Mouse (Mus musculus) kidney, adult 8-10 months (tissue): ENCODE measurements around the gene Akap11.
"Not testable (repeated sequence)": the region's sequence is repeated elsewhere in the genome, so short reads cannot be mapped to it uniquely, and the experiment has no call there.

Experiments
- DNase-seq, 2 experiments: peaks; one replicate each; pipeline ENCODE4 v3.0.0; 2022

Akap11 gene

DNA sequence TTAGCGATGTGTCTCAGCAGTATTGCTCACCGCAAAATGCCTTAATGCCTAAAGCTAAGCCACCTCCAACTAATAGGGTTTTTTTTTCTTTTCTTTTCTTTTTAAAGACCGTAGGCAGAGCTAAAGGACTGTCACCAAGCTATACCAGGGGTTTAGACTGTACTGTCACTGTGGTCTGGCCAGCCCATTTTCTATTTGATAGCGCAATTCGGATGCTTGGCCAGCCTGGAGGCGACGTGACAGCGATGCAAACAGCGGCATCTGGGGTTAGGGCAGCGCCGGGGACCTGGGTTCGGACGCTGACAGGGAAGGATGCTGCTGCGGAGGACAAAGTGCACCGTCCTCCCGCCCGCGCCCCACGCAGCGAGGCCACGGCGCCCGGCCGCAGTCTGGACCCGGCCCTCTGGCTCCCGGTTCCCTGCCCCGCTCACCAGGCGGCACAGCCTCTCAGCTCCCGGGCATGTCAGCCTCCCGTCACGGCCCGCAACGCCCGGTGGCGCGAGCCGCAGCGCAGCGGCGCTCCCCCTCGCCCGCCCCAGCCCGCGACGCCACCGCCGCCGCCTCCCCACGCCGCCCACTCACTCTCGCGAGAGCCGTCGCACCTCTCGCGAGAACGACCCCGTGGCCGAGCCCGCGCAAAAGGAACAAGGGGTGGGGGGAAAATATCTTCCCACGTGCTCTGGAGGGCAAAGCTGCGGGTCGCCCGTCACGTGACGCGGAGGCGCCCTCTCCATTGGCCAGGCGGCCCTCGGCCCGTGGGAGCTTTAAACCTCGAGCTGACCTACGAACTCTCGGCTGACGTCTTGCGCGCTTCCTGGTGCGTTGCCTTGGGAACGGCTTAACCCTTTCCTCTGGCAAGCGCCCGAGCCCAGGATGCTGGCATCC, at the start of gene Akap11:
Akap11 (minus strand) TSS at position 528 of the 885 bp plus-strand sequence.
- peak; percentile 97 for DNase-seq

DNA sequence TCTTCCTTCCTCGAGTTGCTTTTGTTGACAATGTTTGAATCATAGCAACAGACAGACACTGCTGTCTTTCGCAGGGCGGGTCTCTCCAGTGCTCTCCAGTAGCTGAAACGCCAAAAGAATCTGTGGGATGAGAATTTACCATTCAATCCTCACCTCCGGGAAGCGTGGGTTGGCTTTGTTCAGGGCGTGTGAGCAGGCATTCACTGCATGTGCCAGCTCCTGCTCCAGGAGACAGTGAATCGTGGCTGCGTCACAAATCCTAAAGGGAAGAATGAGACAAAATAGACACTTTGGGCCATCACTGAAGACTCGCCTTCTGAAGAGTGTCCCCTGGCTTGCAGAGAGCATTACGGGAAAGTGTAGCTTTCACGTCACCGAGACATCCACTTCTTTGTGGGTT, 47.6 kb upstream of the Akap11 start:
- no peak for DNase-seq

DNA sequence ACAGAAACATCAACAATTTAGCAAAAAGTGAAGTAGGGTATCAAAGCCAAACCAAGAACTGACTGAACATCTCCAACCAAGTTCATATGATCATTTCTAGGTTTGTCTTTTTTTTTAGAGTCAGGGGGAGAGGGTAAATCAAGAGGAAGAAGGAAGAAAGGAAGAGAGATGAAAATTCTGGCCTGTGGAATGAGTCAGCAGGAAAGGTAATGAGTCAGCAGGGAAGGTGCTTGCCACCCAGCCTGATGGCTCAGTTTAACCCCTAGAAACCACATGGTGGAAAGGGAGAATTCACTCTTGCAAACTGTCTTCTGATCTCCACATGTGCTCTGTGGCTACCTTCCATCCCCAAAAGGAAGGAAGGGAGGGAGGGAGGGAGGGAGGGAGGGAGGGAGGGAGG, 46.6 kb upstream of the Akap11 start:
- DNase-seq = no peak

DNA sequence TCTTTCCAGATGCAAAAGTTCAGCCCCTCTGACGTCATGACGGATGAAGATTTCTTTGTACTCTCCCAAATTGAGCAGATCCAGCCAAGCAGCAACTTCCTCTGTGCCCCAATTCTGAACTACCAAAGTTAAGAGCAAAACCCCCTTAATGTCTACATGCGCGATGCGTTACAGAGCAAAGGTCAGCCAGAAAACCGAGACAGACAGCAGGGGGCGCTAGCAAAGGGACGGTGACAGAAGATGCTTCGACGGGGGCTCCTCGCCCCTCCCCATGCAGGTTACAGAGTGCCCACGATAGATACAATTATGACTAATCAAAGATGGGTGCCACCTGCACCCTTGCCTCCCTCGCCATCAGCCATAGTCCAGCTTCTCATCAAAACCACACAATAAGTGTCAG, 39.3 kb upstream of the Akap11 start:
- DNase-seq = no peak

DNA sequence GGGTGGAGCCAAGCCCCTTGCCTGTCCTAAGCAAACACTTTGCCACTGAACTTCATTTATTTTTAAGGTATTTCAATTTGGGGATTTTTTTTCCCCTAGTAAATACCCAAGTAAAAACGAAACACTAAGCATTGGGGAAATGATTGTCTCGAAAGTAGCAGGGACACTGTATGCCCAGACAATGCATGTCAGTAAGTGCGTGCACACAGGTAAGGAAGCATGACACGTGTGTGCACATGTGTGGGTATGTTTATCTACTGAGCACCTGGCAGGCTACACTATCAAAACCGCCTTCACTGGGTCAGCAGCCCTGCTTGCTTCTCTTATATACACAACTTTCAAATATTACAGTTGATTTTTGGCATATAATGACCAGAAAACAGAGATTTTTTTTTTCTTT, 31.8 kb upstream of the Akap11 start:
- DNase-seq = no peak

DNA sequence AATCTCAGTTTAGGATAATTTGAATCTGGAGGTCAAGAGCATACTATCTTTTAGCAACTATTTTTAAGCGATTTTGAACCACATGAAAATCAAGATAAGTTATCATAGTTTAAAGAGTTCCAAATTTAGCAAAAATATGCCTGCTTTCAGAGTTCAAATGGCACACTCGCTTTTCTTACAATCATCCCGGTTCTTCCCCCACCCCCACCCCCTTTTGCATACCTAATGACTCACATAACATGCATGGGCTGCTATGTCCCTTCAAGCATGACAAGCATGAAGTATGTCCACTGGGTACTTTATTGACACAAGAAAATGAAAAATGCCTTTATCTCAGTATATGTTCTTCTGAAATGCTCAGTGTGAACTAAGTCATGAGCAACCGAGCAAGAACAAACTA, 29.8 kb upstream of the Akap11 start:
- no peak for DNase-seq

DNA sequence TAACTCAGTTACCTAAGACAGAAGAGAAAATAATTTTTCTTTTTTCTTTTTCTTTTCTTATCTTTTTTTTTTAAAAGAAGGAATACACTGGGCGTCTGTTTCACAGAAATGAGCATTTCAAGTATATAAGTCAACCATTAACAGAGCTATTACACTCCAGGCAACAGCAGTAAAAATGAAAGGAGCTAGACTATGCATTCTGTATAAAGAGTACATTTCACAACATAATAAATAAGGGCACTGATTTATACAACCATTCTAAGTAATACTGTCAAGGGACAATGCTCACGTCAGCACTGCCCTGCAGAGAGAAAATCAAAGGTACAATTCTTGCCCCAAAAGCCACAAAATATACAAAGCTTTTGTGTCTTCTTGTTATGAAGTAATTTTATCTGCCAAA, 27.7 kb upstream of the Akap11 start:
- DNase-seq = no peak

DNA sequence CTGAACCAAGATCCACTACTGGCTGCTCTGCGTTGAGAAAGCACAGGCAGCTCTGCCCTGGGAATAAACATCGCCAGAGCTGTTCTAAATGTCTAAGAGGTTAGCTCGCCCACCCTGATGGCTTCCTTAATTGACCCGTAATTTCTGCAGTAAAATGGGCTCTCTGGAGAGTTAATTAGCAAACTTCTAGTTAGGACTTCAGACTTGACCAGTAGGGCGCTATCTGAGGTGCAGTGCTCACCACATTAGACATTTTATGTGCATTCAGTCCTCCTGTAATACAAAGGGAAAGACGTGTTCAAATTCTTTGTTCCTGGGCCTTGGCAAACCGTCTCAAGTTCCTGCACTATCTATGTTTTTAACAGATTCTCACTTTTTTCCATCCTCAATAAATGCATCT, 26.6 kb upstream of the Akap11 start:
- peak in 1 of 2 experiments; percentile 17 for DNase-seq

DNA sequence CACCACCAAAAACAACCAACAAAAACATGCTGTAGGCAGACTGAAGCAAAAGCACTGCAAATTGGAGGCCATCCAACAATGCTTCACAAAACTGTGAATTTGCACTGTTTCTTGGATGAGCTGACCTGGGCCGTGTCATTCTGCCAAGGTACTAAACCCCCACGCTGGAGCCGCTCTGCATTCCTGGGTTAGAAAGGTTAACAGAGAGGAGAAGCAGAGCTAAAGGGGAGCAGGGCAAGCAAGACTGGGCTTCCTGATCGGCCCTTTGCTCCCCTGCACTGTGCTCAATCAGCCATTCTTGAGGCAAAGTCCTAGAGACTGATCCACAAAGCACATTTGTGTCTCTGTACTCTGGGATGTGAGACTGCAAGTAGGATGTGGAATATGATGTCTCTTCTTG, 25.5 kb upstream of the Akap11 start:
- DNase-seq = peak; percentile 85 to 89

DNA sequence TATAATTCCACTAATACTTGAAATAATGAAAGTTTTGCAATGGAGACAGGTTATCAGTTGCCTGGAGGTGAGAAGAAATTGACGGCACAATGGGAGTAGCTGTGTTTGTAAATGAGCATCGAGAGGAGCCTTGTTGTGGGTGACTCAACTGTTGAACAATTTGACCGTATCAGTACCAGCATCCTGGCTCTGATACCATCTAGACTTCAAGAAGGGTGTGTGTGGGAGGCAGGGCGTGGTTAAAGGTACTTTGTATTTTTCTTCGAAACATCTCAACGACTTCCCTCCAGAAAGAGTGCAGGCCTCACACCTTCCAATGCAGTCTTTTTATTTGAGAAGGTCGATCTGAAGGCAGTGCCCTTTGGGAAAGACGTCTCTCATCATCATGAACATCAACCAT, 22.4 kb upstream of the Akap11 start:
- DNase-seq = no peak

DNA sequence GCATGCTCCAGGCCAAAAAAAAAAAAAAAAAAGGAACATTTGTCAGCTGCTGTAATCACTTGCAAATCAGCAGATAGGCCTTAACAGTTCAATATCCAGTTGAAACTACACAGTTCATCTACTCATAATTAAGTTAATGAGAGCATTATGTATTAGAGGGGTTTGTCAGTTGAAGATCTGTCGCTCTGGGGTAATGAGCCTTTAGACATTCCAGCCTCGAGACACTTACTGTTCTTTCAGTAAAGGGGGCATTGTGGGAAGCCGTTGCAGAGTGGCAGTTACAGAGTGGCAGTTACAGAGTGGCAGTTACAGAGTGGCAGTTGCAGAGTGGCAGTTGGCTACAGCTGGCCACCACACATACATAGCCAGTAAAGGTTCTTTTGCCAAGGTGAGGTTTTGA, 18.2 kb upstream of the Akap11 start:
- not testable (repeated sequence) for DNase-seq

DNA sequence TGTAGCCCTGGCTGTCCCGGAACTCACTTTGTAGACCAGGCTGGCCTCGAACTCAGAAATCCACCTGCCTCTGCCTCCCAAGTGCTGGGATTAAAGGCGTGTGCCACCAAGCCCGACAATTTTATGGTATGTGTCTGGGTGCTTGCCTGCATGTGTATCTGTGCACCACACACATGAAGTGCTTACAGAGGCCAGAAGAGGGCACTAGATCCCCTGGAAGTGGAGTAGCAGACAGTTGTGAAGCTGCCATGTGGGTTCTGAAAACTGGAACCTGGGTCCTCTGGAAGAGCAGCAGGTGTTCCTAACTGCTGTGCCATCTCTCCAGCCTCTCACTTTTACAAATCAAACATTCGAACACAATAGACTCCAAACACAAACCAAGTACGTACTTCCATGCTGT, 17.1 kb upstream of the Akap11 start:
- no peak for DNase-seq

DNA sequence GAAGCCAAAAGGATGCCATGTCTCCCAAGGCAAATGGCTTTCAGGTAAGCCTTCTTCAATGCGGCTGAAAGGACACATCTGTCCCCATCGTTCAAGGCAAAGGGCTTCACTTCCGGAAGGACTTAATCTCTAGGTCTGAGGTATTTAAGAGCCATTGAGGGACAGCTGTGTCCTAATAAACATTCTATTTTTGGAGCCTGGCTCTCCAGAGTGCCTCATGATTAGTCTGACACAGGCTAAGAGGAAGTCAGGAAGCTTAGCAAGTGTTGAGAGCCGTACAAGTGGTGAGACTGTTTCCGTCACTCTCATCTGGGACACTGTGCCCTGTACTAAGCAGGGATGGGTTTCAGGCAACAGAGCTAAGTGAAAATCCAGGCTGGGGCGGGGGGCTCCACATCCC, 12.2 kb upstream of the Akap11 start:
- DNase-seq = no peak

DNA sequence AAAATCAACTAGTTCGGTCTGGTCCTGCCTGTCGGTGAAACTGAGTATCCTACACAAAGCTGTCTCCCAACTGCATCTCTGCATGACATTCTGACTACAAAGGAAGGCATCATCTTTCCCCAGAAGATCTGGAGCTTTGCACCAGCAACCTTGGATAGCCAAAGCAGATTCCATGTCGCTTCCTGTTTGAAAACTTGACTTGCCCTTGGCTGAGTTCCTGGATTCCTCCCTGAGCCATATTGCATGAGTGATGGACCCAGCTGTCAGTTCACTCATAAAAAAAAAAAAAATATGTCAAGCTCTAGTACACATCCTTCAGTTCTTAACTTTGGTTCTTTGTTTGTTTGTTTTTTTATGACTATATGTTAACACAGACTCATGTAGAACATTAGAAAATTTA, 4.7 kb upstream of the Akap11 start:
- DNase-seq = no peak

DNA sequence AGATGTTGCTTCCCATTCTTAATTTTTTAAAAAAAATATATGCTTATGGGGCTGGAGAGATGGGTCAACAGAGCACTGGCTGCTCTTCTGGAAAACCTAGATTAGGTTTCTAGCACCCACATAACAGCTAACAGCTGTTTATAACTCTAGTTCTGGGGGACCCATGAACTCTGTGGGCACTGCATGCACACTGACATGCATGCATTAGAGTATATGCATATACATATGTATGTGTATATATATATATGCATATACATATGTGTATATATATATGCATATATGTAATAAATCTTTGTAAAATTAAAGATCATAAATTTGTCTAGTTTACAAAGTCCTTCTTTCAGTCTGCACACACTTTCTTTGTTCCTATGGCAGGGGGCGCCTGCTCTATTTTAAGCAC, 3.2 kb upstream of the Akap11 start:
- DNase-seq = no peak

DNA sequence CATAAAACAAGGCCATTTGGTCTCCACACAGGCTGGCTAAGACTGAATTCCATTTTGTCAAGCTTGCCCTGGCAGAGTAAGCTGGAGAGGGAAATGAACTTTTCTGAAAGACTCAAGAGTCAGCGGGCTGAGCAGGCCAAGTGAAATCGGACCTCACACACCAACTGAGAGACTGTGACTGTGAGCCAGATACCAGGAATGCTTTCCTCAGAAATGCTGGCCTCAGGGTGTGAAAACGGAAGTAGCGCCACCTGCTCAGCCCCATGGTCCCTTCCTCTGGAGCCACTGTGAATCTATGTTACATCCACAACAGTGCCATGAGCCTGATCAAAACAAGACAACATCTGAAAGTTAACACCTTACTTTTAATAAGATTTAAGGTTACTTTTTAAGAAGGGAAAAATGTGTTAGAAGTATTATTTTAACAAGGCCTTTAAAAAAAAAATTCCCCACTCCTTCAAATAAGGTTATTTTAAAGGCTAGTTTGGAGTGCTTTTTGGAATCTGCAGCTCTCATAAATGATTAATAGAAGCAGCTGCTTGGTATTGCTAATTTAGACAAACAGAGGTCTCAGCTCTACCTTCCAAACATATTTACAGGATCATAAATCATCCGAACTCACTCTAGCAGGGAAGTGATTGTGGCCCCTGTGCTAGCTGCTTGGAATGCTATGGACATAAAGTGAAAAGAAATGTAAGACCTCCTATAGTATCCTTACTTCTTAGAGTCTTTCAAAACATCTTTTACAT, 2.1 kb upstream of the Akap11 start:
- peak; percentile 57 to 66 for DNase-seq

DNA sequence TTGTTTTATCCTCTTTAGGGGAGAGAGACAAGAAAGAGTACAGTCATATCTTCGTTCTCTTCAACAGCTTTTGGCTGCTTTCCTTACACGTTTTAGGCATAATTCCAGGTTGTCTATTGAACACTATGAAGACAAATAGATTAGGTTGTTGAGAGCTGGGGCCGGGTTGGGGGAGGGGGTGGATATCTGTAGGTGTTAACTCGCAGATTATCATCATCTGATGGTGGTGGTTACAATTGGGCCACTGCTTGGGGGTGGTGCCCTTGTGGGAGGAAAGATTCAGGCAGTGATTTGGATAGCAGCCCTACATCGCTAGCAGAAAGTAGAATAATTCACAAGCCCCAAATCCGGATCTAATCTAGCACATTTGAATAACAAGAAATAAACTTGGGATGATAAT, 943 bp upstream of the Akap11 start:
- DNase-seq = no peak

DNA sequence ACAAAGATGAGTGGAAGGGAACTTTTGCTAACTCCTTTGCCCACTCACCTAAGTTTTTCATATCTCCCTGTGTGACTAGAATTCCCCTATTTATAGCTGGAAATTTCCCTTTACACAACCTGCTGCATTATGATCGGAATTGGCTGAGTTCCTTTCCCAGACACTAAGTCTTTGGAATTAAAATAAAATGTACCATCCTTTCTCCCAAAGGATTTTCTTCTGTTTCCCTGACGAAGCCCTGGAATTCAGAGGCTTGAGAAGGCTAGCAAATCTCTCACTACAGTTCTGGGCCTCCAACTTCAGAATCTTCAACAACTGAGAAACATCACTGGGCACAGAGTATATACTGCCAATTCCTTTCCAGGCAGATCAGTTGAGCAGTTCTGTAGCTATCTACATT, 1.2 kb downstream of the Akap11 start:
- no peak for DNase-seq

DNA sequence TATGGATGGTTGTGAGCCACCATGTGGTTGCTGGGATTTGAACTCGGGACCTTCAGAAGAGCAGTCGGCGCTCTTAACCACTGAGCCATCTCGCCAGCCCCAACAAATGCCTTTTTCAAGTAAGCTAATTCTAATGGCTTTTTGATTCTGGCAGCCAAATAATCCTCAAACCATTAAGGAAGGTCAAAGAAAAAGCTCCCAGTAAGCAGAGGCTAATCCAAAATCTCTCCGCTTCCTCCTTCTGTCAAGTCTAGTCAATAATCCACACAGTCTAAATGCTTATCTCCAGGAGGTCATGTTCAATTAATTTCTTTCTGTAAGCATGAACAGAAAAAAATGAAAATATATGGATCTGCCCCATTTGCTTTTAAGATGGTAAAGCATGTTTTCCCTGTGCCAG, 2.0 kb downstream of the Akap11 start:
- no peak for DNase-seq

DNA sequence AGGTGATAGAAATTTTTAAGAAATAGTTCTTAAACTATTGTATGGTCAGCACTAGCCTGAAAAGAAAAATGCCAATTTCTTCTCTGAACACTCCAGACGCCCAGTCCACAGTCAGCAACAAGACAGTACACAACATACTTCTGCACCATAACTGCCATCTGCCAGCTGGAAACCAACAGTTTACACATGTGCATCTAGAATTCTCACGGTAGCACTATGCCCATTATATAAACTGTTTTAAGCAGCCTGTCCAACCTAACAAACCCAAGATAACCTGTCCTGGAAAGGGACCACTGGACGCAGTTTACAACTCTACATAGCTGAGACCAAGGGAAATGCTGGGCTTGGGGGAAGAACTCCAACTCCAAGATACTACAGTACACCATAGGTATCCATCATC, 2.9 kb downstream of the Akap11 start:
- DNase-seq = no peak

DNA sequence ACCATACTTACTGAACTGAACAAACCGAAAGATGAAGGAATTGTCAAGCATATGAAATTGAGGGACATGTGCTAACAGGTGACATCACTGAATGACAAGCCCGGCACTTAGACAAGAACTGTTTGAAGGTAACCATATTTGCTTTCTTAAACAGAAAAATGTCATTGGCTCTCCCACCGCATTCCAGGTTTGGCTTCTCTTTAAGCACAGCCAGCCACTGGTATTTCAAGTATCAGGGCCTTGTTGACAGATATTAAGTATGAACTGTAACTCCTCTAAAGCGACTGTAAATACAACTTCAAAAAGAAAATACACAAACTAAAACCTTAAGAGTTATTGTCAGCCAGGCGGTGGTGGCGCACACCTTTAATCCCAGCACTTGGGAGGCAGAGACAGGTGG, 4.3 kb downstream of the Akap11 start:
- no peak for DNase-seq

DNA sequence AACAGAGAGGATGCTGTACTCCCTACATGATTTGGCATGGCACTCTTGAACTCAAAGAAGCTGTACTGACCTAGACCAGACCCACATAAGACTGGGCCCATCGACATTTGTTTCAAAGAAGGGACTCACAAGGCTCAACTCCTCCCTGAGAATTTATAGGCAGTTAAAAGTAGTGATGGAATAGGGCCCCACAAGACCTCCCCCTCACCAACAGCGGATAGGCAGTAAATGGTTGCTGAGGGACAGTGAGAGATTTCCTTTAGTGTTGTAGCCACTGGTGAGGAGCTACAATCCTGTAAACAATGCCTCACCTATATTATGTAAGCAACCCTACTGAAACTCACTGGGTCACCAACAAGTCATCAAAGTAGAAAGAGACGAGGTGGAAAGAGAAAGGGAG, 6.4 kb downstream of the Akap11 start:
- DNase-seq = no peak

DNA sequence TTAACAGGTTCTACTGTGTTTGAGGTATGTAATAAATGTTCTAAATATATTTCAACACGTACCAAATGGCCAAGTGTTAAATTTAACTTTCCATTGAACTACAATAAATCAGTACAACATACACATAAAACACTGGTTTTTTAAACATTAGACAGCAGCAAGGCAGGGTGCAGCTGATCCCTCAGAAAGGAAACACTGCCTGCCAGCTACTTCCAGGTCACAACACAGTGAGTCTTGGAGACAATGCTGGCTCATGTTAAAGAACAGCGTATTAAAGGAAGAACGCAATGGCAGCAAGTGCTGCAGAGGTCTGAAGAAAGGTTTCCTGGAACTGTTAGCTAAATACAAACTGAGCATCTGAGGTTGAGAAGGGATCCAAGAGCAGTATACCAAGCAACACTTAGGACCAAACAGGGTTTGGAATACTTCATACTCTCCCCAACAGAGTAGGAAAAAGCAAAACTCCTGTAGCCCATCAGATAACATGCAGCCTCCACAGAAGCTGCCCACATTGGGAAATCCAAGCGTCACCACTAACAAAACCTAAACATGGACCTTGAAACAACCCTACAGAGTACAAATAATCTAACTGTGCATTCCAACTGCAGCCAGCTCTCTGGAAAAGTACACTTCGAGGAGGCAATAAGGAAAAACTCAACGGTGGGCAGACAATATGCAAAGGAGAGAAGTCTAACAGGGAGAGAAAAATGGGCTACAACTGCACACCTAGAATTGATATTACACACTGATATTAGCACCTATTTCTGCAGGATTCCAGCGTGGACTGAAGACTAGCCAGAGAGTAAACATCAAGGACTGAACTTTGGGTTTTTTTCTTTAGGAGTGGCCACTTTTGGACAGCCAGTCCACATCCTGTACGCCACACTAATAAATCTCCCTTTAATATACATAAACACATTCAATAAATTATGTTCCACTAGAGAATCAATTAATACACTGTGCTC, 7.9 kb downstream of the Akap11 start:
- DNase-seq = no peak
